Mouse (Mus musculus) neural tube, embryonic 14.5 days (tissue): ENCODE measurements around the gene Arrdc2. TPM values are rescaled to one million over a fixed set of nuclear protein-coding genes. Genes with fewer than 3 reads are reported as not detected.

Experiments used
- ATAC-seq: fragments of 200-750 bp; cut with Nextera tagmentation; 2 replicates; pipeline ENCODE4 v1.8.0; 2017; ENCODE audit warnings: low read depth, mild to moderate bottlenecking, moderate TSS enrichment, moderate library complexity
- H3K27ac ChIP-seq: fragments of 300-500 bp; sonication (generic); 2 replicates; pipeline ENCODE4 v1.5.1; 2014; ENCODE audit warnings: low read depth, mild to moderate bottlenecking, control low read depth, low read length, moderate library complexity, mixed read lengths
- H3K27me3 ChIP-seq: fragments of 300-500 bp; sonication (generic); 2 replicates; pipeline ENCODE4 v1.6.1; 2014; ENCODE audit warnings: low read length; ENCODE audit not compliant: control insufficient read depth, insufficient read depth
- H3K36me3 ChIP-seq: fragments of 300-500 bp; sonication (generic); 2 replicates; pipeline ENCODE4 v1.6.1; 2014; ENCODE audit warnings: low read length, mixed read lengths; ENCODE audit not compliant: control insufficient read depth, insufficient read depth
- H3K4me1 ChIP-seq: fragments of 300-500 bp; sonication (generic); 2 replicates; pipeline ENCODE4 v1.6.1; 2014; ENCODE audit warnings: low read length; ENCODE audit not compliant: control insufficient read depth, insufficient read depth
- H3K4me2 ChIP-seq: fragments of 300-500 bp; sonication (generic); 2 replicates; pipeline ENCODE4 v1.6.1; 2014; ENCODE audit warnings: mild to moderate bottlenecking, low read depth, low read length, control low read depth
- H3K4me3 ChIP-seq: fragments of 300-500 bp; sonication (generic); 2 replicates; pipeline ENCODE4 v1.5.1; 2014; ENCODE audit warnings: low read depth, low read length, control low read depth, mixed read lengths
- H3K9ac ChIP-seq: fragments of 300-500 bp; sonication (generic); replicated peaks from 2 replicates; pipeline ENCODE4 v1.6.1; 2014; ENCODE audit warnings: low read depth, mild to moderate bottlenecking, control low read depth, low read length, mixed read lengths
- H3K9me3 ChIP-seq: fragments of 300-500 bp; sonication (generic); 2 replicates; pipeline ENCODE4 v1.6.1; 2016; ENCODE audit warnings: low read length; ENCODE audit not compliant: control insufficient read depth
- WGBS: fragments of 180-500 bp; shearing (Covaris S2); extraction: QIAGEN DNeasy Blood & Tissue Kit; methylation state at CpG from one replicate; pipeline ENCODE4 v1.1.7; 2014; 5-methylcytosine and 5-hydroxymethylcytosine counted together
- polyA plus RNA-seq: library from polyadenylated mRNA; unstranded; fragments of >200 nt; fragmentation: Nextera tagmentation; extraction: Ambion mirVana; gene quantifications from 2 replicates; pipeline ENCODE4 v1.2.1, GENCODE M21; 2014

Gene Arrdc2
- polyA plus RNA-seq, 1 experiment from 2014 or later: 9.3 TPM

GRCm38 (mm10) chr8:70834071-70834470, 5.4 kb downstream of the Arrdc2 start:
- Histone ChIP-seq H3K4me1 (no peaks in the 10 kb centered on the region), H3K4me2 (no peak overlapping the region), H3K4me3 (no peak overlapping the region), H3K9ac (no peak overlapping the region), H3K36me3 (no peaks in the 10 kb centered on the region), H3K27me3 (no peaks in the 10 kb centered on the region), H3K9me3 (no peaks in the 10 kb centered on the region), H3K27ac (no peak overlapping the region)
- no peak for ATAC-seq
- WGBS: 100% methylated on average over 3 of the region's 3 CpGs

- 42% methylated on average over 15 of the region's 15 CpGs for WGBS
- Histone ChIP-seq H3K27ac (no peak overlapping the region), H3K36me3 (no peaks in the 10 kb centered on the region), H3K27me3 (no peaks in the 10 kb centered on the region), H3K4me2 (no peak overlapping the region), H3K4me1 (no peaks in the 10 kb centered on the region), H3K9me3 (no peaks in the 10 kb centered on the region), H3K4me3 (no peak overlapping the region), H3K9ac (peak overlapping the region; percentile 21; the same call in 1 of the 2 replicates)
- no peak for ATAC-seq
Measured at GRCm38 (mm10) chr8:70833520-70833919, 6.0 kb downstream of the Arrdc2 start.

GRCm38 (mm10) chr8:70833018-70833482, 6.5 kb downstream of the Arrdc2 start:
- Histone ChIP-seq H3K4me3 (no peak overlapping the region), H3K9ac (peak overlapping the region; percentile 21; the same call in 1 of the 2 replicates), H3K27ac (no peak overlapping the region), H3K4me1 (no peaks in the 10 kb centered on the region), H3K36me3 (no peaks in the 10 kb centered on the region), H3K9me3 (no peaks in the 10 kb centered on the region), H3K4me2 (no peak overlapping the region), H3K27me3 (no peaks in the 10 kb centered on the region)
- WGBS: 32% methylated on average over 9 of the region's 9 CpGs
- peak; percentile 23; the same call in 1 of the 2 replicates for ATAC-seq

GRCm38 (mm10) chr8:70832371-70832770, 7.1 kb downstream of the Arrdc2 start:
- Histone ChIP-seq H3K4me3 (no peak overlapping the region), H3K4me2 (no peak overlapping the region), H3K9me3 (no peaks in the 10 kb centered on the region), H3K9ac (no peak overlapping the region), H3K36me3 (no peaks in the 10 kb centered on the region), H3K27me3 (no peaks in the 10 kb centered on the region), H3K4me1 (no peaks in the 10 kb centered on the region), H3K27ac (no peak overlapping the region)
- ATAC-seq: no peak
- 60% methylated on average over 11 of the region's 11 CpGs for WGBS

- no peaks in the 10 kb centered on the region for H3K9me3 ChIP-seq
- 88% methylated on average over 8 of the region's 8 CpGs for WGBS
- ATAC-seq: no peak
- no peak overlapping the region for H3K4me2 ChIP-seq
- H3K36me3 ChIP-seq: no peaks in the 10 kb centered on the region
- H3K4me3 ChIP-seq: no peak overlapping the region
- no peaks in the 10 kb centered on the region for H3K4me1 ChIP-seq
- H3K9ac ChIP-seq: no peak overlapping the region
- no peak overlapping the region for H3K27ac ChIP-seq
- no peaks in the 10 kb centered on the region for H3K27me3 ChIP-seq
Measured at GRCm38 (mm10) chr8:70831517-70831916, 8.0 kb downstream of the Arrdc2 start.

GRCm38 (mm10) chr8:70827796-70828195, 11.7 kb downstream of the Arrdc2 start:
- Histone ChIP-seq H3K36me3 (no peaks in the 10 kb centered on the region), H3K4me2 (no peak overlapping the region), H3K9me3 (no peaks in the 10 kb centered on the region), H3K4me1 (no peaks in the 10 kb centered on the region), H3K27ac (no peak overlapping the region), H3K9ac (no peak overlapping the region), H3K4me3 (no peak overlapping the region), H3K27me3 (no peaks in the 10 kb centered on the region)
- ATAC-seq: no peak
- WGBS: 93% methylated on average over 1 of the region's 1 CpGs

GRCm38 (mm10) chr8:70827010-70827409, 12.5 kb downstream of the Arrdc2 start:
- H3K9ac ChIP-seq: no peak overlapping the region
- no peaks in the 10 kb centered on the region for H3K27me3 ChIP-seq
- no peaks in the 10 kb centered on the region for H3K4me1 ChIP-seq
- no peak for ATAC-seq
- WGBS: 93% methylated on average over 2 of the region's 2 CpGs
- H3K27ac ChIP-seq: no peak overlapping the region
- H3K9me3 ChIP-seq: no peaks in the 10 kb centered on the region
- H3K4me2 ChIP-seq: no peak overlapping the region
- H3K4me3 ChIP-seq: no peak overlapping the region
- H3K36me3 ChIP-seq: no peaks in the 10 kb centered on the region

GRCm38 (mm10) chr8:70825816-70826215, 13.7 kb downstream of the Arrdc2 start:
- Histone ChIP-seq H3K27ac (no peak overlapping the region), H3K4me2 (no peak overlapping the region), H3K4me1 (no peaks in the 10 kb centered on the region), H3K9me3 (no peaks in the 10 kb centered on the region), H3K9ac (no peak overlapping the region), H3K27me3 (no peaks in the 10 kb centered on the region), H3K4me3 (no peak overlapping the region), H3K36me3 (no peaks in the 10 kb centered on the region)
- 89% methylated on average over 8 of the region's 8 CpGs for WGBS
- no peak for ATAC-seq

- Histone ChIP-seq H3K27ac (no peak overlapping the region), H3K27me3 (no peaks in the 10 kb centered on the region), H3K4me1 (no peaks in the 10 kb centered on the region), H3K36me3 (no peaks in the 10 kb centered on the region), H3K4me3 (no peak overlapping the region), H3K9me3 (no peaks in the 10 kb centered on the region), H3K4me2 (no peak overlapping the region), H3K9ac (no peak overlapping the region)
- 77% methylated on average over 7 of the region's 7 CpGs for WGBS
- ATAC-seq: no peak
Measured at GRCm38 (mm10) chr8:70823802-70824201, 15.7 kb downstream of the Arrdc2 start.
